Mouse (Mus musculus): ENCODE data around the gene Eif2ak3. TPM values are rescaled to one million over a fixed set of nuclear protein-coding genes. Genes with fewer than 3 reads are reported as not detected.

Gene Eif2ak3
- polyA plus RNA-seq, 1 experiment from 2014 or later, result 13.4 TPM

DNA sequence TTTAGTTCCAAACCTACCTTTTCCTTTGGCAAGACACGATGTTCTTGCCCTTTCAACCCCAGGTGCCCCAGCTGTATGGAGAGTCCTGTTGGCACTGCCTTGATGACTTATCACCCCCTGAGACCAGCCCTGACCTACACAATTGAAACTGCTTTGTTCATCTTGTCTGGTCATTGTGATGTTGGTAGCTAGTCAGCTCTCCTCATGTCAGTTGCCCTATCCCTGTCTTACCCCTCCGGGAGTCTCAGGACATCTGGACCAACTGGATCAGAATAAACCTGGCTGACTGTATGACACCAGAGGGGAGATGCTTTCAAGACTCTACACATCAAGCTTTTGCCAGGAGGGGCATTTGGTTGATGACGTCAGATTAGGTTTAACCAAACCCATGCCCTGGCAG is 74.5 kb downstream of the Eif2ak3 start, which contains the start of gene Tex37:
Gene Tex37 (minus strand): TSS at position 101 of the 400 bp plus-strand sequence.
- H3K9me3 ChIP-seq, result no peaks in the 10 kb centered on the region
- no peak within 1 kb of the TSS for H3K4me2 ChIP-seq (replicated peaks)
- WGBS, result 91% methylated on average over 3 of the region's 3 CpGs
- H3K36me3 ChIP-seq, result no peaks in the 10 kb centered on the region
- H3K4me3 ChIP-seq (replicated peaks), result no peak within 1 kb of the TSS
- H3K27ac ChIP-seq, result no peak within 1 kb of the TSS
- peaks cover 10% of the 10 kb centered on the region for H3K4me1 ChIP-seq (replicated peaks)
- no peaks in the 10 kb centered on the region for H3K27me3 ChIP-seq
- H3K9ac ChIP-seq (replicated peaks), result no peak within 1 kb of the TSS
- ATAC-seq, result no peak

DNA sequence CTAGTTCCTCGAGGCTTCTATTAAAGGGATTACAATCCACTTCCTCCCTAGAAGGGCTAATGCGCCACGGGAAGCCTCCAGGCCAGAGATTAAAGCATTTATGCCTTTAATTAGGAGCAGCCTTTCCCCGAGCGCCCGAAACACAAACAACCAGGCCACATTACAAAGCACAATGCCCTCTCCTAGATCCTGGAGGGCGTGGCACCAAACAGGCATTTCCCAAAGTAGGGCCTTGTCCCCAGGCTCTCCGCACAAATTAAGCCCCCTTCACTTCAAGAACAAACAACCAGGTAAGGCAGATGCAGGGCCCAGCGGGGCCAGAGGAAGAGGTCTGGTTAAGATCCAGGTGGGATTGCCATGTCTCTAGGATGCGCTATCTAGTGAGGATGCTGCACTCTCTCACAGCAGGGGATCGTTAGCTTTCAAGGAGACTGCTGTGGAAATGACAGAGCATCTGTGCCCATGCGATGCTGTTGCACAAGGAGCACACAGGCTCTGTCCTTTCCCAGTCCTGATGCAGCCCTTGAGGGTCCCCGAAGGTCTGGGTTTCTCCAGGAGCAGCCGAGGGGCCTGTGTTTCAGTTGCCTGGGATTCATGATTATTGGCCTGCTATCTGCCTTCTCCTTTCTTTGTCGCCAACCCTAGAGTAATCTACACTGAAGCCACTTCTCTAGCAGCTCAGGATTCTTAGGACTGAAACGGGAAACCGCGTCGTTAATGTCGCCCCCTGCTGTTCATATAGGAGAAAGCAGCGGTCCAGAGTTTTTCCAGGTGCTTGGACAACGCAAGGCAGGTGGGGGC is 77.2 kb downstream of the Eif2ak3 start:
- Histone ChIP-seq H3K27me3 (no peaks in the 10 kb centered on the region), H3K9ac (replicated peaks) (peak overlapping the region; percentile 64), H3K4me2 (replicated peaks) (peak overlapping the region; percentile 57), H3K9me3 (no peaks in the 10 kb centered on the region), H3K36me3 (no peaks in the 10 kb centered on the region), H3K27ac (peak overlapping the region; percentile 59), H3K4me1 (replicated peaks) (peaks cover 10% of the 10 kb centered on the region), H3K4me3 (replicated peaks) (peak overlapping the region; percentile 31)
- WGBS, result 3% methylated on average over 22 of the region's 22 CpGs
- ATAC-seq, result peak; percentile 86

GRCm38 (mm10) chr6:70931801-70932200 is 87.5 kb downstream of the Eif2ak3 start:
- no peak overlapping the region for H3K4me3 ChIP-seq (replicated peaks)
- H3K9me3 ChIP-seq, result no peaks in the 10 kb centered on the region
- no peak for ATAC-seq
- H3K4me1 ChIP-seq (replicated peaks), result no peaks in the 10 kb centered on the region
- 98% methylated on average over 2 of the region's 2 CpGs for WGBS
- H3K27me3 ChIP-seq, result no peaks in the 10 kb centered on the region
- no peak overlapping the region for H3K9ac ChIP-seq (replicated peaks)
- H3K27ac ChIP-seq, result no peak overlapping the region
- H3K4me2 ChIP-seq (replicated peaks), result no peak overlapping the region
- H3K36me3 ChIP-seq, result no peaks in the 10 kb centered on the region

GRCm38 (mm10) chr6:70953274-70953673 is 109.0 kb downstream of the Eif2ak3 start:
- 75% methylated on average over 7 of the region's 7 CpGs for WGBS
- H3K4me3 ChIP-seq (replicated peaks), result no peak overlapping the region
- peaks cover 15% of the 10 kb centered on the region for H3K4me1 ChIP-seq (replicated peaks)
- H3K9me3 ChIP-seq, result no peaks in the 10 kb centered on the region
- H3K27me3 ChIP-seq, result peaks cover 65% of the 10 kb centered on the region
- no peak overlapping the region for H3K9ac ChIP-seq (replicated peaks)
- H3K4me2 ChIP-seq (replicated peaks), result no peak overlapping the region
- no peaks in the 10 kb centered on the region for H3K36me3 ChIP-seq
- no peak overlapping the region for H3K27ac ChIP-seq
- ATAC-seq, result no peak

DNA sequence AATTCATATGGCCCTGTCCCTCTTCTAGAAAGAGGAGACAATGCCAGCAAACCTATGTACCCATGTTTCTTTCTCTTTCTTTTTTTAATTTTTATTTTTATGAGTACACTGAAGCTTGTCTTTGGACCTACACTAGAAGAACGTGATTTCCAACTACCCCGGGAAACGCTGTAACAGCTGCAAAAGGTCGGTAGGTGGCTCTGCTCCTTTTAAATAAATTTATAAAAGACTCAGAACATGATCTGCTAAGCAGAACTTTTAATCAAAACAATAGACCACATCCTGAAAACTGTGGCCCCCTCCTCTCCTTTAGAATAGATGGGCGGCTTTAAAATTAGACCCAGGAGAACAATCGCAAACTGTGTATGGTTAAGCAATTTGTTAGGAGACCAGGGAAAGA is 109.7 kb downstream of the Eif2ak3 start:
- ATAC-seq, result no peak
- WGBS, result 10% methylated on average over 6 of the region's 6 CpGs
- H3K4me1 ChIP-seq (replicated peaks), result peaks cover 15% of the 10 kb centered on the region

More for the DNA sequence above, 109.7 kb downstream of the Eif2ak3 start:
- Histone ChIP-seq H3K9me3 (no peaks in the 10 kb centered on the region), H3K27me3 (peaks cover 73% of the 10 kb centered on the region), H3K27ac (no peak overlapping the region), H3K4me3 (replicated peaks) (no peak overlapping the region), H3K4me2 (replicated peaks) (no peak overlapping the region), H3K36me3 (no peaks in the 10 kb centered on the region), H3K9ac (replicated peaks) (no peak overlapping the region)

Other genes starting within 250 kb of the Eif2ak3 start
- gene Rpia, start 52.3 kb upstream of the Eif2ak3 start, polyA plus RNA-seq (2015; fragmentation: Nextera tagmentation; extraction: Ambion mirVana), result 2.4 and 3.5 TPM in 2 replicates
- gene Tex37, start 74.4 kb downstream of the Eif2ak3 start, polyA plus RNA-seq (2015; fragmentation: Nextera tagmentation; extraction: Ambion mirVana), result not detected in 2 replicates
- gene Foxi3, start 112.0 kb downstream of the Eif2ak3 start, polyA plus RNA-seq (2015; fragmentation: Nextera tagmentation; extraction: Ambion mirVana), result not detected in 2 replicates

All from midbrain, embryonic 13.5 days (tissue).